Mouse (Mus musculus): ENCODE data around the gene Prr19.
"Not testable (repeated sequence)": the region's sequence is repeated elsewhere in the genome, so short reads cannot be mapped to it uniquely, and the experiment has no call there.

Prr19 gene

DNA sequence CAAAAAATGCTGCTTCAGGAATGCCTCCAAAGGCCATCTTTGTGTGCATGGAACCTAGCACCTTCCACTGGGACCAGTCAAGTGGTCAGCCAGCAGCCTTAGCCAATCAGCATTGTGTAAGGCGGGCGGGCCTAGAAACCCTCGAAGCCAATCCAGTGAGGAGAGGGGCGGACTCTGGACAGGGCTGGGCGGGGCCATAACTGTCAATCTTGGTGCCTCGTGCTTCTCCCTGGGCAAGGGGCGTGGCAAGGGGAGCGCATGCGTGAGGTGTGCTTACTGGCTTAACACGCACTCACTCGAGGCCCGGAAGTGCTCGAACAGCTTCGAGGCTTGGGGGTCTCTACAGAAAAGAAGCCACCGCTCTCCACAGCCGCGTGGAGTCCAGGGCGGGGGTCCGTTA, at the start of gene Prr19:
Gene Prr19, plus strand, starts transcription at position 349 of the 400 bp plus-strand sequence.
- DNase-seq (ENCODE audit: low spot score in 2 of 2): no peak

DNA sequence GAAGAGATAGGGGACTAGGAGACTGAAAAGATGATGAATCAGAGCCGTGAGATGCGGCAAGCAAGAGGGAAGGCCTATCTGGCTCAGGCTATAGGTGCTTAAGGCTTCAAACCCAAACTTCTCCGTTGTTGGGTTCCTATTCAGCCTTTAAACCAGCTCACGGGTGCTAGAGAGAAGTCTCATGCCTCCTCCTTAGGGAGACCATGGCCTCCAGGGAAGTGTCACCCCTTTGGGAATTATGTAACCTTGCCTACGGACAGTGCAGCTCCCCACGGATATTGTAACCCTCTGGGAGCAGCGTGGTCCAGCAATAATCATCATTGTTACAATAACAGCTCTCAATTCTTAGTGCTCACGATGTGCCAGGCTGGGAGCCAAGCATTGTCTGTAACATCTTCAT, 49.4 kb upstream of the Prr19 start:
- DNase-seq (ENCODE audit: low spot score in 2 of 2): no peak

DNA sequence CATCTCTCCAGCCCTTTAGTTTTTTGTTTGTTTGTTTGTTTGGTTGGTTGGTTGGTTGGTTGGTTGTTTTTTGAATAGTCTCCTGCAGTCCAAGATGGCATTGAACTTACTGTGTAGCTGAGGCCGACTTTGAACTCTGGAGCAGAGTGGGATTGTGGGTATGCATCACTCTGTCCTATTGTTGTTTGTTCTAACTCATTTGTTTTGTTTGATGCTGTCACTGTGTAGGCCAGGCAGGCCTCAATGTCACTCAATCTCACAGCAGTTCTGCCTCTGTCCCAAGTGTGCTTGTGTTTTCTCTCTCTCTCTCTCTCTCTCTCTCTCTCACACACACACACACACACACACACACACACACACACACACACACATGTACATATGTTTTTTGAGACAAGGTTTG, 39.3 kb upstream of the Prr19 start:
- no peak for DNase-seq (ENCODE audit: low spot score in 2 of 2)

DNA sequence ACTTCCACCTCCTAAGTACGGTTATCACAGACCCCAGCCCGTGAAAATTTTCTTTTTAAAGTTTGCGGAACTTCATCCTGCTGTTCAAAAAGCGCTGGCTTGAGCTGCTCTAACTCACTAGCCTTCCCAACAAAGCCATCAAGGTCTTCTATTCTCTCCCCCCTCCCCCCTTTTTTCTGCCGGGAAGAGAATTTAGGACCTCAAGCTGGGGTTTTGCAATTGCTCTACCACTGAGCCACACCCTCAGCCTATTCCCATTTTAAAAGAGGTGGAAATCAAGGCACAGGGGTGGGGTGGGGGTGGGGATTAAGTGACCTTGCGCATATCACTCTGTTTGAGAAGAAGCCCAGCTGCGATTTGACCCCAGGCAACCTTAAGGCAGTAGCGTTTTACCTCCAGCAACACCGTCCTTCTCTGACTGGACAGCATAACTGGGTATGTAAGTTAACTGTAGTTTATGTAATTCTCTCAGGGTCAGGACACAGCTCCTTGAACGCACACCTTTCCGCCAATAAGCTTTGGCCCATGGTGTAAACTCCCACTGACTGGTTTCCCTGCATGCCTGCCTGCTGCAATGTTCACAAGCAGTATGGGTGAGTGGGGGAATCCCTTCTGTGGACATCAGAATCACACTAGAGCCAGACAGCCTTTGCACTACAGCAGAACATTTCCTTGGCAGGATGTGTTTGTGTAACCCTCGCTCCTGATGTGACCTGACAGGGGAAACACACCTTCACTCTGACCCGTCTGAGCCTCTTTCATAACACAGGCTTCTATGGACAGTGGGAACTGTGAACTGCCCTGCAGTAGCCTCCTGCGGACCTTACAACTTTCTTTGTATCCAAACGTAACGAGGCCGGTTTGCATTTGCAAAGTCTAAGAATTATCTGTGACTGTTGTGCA, 37.0 kb upstream of the Prr19 start:
- no peak for DNase-seq (ENCODE audit: low spot score in 2 of 2)

DNA sequence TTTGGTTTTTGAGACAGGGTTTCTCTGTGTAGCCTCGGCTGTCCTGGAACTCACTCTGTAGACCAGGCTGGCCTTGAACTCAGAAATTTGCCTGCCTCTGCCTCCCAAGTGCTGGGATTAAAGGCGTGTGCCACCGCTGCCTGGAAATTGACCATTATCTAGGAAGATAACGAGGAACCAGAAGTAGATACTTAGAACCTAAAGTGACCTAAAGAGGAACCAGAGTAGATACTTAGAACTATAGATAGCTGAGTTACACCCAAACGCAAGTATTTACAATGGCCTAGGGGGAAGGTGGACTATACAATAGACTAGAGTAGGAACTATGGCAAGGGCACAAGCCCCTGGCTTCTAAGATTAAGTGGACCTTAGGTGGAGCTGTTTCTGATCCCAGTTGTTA, 35.5 kb upstream of the Prr19 start:
- not testable (repeated sequence) for DNase-seq (ENCODE audit: low spot score in 2 of 2)

DNA sequence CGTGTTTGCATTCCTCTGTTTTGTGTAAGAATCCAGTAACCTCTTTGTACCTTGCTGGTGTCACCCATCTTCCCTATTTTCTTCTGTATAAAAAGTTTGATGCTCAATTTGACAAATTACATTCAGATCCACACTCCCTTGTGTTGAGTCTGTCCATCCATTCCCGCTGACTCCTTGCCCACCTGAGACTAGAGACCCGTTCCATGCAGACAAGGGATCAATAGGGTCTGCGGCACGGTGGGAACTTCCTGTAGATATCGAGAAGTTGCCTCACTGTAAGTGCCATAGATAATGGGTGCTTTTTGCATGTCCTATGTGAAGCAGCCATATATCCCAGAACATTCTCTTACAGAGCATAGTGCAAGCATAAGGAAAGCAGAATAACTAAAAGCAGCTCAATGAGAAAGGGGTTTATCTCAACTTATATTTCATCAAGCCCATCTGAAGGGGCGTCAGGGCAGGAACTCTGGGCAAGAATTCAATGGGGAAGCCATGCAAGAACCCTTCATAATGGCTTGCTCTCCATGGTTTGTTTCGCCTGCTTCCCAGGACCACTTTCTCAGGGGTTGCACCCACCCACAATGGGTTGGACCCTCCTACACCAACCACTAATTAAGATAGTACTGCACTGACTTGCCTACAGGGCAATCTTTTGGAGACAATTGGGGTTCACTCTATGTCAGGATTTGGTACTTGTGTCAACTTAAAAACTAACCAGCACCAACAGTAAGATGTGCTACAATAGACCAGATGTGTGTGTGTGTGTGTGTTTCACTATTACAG, 34.8 kb upstream of the Prr19 start:
- no peak for DNase-seq (ENCODE audit: low spot score in 2 of 2)

DNA sequence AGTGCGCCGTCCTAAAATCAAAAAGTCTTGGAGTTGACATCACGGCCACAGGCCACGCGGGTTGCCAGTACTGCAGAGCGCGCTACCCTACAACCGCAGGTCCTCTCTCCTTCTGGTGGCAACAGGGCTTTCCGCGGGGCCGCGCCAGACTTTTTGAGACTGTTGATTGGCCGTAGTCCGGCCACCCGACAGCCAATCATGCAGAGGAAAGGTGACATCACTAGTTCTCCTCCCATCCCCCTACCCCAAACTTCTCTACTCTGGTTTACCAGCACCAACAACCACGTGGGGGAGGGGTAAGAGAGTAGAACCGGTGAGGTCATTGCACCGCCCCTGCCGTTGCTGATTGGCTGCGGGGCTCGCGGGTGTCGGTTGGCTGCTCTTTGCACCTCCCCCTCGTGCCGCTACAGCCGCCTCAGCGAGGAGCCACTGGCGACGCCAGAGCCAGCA, 33.9 kb upstream of the Prr19 start, which contains the start of gene Cic:
Gene Cic, plus strand, starts transcription at position 404 of the 450 bp plus-strand sequence.
- DNase-seq (ENCODE audit: low spot score in 2 of 2): peak; percentile 89 to 94

DNA sequence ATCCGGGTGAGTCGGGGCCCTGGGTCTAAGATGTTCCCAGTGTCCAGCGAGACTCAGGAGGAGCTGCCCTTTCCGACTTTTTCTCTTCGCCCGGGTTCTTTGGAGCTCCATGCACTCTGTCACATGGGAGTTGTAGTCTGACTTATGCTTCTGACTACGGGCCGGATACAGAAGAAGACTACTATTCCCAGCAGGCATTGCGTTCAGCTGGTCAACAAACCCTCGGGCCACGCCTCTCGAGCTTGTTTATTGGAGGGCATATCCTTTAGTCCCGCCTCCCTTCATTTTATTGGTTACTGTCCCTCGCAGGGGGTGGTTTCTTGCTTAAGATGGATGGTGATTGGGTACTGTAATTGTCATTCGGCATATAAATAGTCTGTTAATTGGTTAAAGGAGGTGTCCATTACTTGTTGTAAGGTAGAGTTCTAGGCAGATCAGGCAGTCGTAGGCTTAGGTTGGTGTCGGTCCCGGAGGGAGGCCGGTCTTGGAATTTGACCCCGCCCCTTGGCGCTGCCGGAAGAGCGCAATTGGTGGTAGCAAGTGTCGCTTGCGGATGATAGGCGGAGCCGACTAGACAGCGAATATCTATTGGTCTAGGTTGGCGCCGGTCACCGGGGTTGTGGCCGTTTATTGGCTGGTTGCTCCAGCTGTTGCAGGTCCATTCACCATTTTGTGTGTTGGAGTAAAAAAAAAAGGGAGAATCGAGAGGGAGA, 33.3 kb upstream of the Prr19 start:
- DNase-seq (ENCODE audit: low spot score in 2 of 2): peak; percentile 94 to 95

DNA sequence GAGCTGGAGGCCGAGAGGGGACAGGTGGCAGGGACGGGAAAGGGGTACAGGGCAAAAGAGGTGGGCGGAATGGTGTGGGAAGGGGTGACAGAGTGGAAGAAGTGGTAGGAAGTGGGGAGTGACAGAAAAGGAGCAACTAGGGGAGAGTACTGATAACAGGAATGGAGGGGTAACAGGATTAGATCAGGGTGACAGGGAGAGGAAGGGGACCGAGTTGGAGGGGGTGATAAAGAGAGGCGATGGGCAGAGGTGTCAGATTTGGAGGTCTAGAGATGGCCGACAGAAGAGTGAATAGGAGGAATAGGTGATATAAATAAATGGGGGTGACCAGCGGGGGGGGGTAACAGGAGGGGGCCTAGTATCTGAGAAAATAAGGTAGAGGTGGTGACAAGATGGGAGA, 32.6 kb upstream of the Prr19 start:
- DNase-seq (ENCODE audit: low spot score in 2 of 2): no peak

DNA sequence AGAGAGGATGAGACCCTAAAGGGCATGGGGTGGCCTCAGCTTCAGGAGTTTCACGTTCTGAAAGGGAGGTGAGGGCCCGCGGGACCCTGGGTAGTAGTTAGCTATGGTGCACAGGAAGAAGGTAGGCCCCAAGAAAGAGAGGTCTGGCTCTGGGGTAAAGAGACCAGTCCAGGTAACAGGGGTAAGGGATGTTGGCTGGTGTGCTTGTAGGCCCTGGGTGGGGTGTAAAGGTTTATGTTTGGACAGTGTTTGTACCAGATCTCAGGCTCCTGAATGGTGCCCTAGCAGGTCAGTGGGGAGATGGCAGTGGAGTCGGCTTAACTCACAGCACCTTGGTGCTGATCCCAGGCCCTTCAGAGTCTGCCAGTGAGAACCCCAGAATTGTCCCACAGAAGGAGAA, 32.2 kb upstream of the Prr19 start:
- DNase-seq (ENCODE audit: low spot score in 2 of 2): peak in 1 of 2 experiments; percentile 7

DNA sequence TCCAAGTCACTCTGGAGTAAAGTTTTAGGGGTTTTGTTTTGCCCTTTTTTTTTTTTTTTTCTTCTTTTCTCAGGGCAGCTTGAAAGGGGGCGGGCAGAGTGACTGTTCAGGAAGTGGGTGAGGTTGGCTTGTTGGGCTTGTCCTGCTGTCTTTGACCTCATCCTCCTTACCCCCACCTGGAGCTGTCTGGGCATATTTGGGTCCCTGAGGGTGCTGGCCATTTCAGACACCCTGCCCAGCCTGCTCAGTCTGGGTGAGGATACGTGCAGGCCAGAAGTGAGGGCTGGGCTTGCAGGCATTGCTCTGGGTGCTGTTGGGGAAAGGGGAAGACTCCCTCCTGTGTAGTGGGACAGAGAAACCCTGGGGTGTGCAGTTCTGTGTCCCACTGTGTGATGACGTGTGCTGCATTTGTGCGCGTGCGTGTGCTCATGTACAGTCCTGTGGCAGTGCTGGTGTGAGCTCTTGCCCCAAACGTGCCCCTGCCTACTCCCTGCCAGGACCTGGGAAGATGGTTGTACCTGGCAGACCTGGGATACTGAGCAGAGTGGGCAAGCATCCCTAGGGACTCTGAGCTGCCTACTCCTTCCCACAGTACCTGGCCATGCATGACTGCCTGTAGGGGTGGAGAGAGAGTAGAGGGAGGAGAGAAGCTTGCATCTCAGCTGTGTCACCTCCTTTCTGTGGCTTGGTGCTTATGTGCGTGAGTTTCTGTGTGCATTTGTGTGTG, 31.5 kb upstream of the Prr19 start:
- peak in 1 of 2 experiments; percentile 9 for DNase-seq (ENCODE audit: low spot score in 2 of 2)

DNA sequence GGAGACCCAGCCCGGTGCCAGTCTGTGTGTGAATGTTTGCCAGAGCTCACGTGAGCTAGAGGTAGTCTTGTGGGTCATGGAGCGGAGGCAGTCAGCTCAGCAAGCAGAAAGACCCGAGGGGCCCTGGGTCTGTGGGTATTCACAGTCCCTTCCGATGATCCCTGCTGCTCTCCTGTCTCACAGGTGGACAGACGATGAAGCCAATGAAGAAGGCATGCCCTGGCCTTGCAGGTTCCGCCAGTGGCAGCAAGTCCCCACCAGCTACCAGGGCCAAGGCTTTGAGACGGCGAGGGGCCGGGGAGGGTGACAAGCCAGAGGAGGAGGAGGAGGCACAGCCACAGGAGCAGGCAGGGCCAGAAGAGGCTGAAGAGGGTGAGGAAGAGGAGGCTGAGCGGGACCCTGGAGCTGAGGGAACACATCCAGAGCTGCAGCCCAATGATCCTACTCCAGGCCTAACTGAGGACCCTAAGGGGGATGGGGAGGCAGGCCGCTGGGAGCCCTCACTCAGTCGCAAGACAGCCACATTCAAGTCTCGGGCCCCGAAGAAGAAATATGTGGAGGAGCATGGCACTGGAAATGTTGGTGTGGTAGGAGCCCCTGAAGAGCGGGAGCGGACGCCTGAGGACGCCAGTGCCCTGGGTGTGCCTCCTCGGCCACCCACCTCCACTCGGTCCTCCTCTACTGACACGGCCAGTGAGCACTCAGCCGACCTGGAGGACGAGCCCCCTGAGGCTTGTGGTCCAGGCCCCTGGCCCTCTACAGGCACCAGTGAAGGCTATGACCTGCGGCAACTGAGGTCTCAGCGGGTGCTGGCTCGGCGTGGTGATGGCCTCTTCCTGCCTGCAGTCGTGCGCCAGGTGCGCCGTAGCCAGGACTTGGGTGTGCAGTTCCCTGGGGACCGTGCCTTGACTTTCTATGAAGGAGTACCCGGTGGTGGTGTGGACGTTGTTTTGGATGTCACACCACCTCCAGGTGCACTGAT, 30.3 kb upstream of the Prr19 start:
- DNase-seq (ENCODE audit: low spot score in 2 of 2): peak in 1 of 2 experiments; percentile 7

DNA sequence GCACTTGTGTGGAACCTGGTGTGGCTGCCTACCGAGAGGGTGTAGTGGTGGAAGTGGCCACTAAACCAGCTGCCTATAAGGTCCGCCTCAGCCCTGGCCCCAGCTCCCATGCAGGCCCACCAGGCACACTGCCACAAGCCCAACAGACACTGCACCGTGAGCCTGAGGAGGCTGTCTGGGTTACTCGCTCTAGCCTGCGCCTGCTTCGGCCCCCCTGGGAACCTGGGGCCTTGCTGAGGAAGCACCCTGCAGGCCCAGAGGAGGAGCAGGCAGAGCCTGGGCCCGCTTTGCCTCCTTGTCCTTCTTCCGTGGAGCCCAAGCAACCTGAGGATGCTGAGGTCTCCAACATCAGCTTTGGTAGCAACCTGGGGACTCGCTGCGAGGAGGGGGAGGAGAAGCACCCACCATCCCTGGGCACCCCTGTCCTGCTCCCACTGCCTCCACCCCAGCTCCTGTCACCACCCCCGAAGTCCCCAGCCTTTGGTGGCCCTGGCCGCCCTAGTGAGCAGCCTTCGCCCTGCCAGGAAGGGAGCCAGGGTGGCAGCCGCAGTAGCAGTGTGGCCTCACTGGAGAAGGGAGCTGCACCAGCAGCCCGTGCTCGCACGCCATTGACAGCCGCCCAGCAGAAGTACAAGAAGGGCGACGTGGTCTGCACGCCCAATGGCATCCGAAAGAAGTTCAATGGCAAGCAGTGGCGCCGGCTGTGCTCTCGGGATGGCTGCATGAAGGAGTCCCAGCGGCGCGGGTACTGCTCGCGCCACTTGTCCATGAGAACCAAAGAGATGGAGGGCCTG, 29.4 kb upstream of the Prr19 start:
- DNase-seq (ENCODE audit: low spot score in 2 of 2): no peak

DNA sequence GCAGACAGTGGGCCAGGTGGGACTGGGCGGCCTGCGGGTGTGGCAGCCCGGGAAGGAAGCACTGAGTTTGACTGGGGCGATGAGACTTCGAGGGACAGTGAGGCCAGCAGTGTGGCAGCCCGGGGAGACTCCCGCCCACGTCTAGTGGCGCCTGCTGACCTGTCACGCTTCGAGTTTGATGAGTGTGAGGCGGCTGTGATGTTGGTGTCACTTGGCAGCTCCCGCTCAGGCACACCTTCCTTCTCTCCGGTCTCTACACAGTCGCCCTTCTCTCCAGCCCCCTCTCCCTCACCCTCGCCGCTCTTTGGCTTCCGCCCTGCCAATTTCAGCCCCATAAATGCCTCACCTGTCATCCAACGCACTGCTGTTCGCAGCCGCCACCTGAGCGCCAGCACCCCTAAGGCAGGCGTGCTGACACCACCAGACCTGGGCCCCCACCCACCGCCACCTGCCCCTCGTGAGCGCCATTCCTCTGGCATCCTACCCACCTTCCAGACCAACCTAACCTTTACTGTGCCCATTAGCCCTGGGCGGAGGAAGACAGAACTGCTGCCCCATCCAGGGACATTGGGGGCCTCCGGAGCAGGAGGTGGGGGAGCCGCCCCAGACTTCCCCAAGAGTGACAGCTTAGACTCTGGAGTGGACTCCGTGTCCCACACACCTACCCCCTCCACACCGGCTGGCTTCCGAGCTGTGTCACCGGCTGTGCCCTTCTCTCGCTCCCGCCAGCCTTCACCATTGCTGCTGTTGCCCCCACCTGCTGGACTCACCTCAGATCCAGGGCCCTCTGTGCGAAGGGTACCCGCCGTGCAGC, 28.6 kb upstream of the Prr19 start:
- DNase-seq (ENCODE audit: low spot score in 2 of 2): peak in 1 of 2 experiments; percentile 3

DNA sequence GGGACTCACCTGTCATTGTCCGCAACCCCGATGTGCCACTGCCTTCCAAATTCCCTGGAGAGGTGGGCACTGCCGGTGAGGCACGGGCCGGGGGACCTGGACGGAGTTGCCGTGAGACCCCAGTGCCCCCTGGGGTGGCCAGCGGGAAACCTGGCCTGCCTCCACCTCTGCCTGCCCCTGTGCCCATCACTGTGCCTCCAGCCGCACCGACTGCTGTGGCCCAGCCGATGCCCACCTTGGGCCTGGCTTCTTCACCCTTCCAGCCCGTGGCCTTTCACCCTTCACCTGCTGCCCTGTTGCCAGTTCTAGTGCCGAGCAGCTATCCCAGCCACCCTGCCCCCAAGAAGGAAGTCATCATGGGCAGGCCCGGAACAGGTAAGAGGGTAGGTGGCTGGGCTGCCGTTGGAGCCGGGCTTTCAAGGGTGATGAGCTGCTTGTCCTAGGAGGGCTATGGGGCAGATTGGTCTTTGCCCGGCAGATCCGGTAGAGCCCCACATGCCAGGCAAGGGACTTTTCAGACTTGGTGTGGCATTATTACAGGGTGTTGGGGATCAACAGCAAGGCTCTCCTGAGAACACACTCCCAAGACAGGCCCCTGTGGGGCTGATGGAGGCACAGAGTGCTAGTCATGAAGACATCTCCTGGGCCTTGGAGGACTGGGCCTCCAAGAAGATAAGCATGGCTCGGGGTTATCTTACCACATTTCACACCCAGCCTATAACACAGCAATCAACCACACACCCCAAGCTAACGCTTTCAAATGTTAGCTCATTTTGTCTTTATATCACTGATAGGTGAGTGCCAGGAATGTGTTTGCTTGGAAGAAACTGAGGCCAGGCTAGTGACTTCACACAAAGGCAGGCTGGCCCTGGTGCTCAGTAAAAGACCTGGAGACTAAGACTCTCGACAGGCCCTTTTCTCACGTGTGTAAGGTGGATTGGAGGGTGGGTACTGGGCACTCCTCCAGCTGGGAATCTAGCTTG, 27.7 kb upstream of the Prr19 start:
- DNase-seq (ENCODE audit: low spot score in 2 of 2): peak in 1 of 2 experiments; percentile 3

DNA sequence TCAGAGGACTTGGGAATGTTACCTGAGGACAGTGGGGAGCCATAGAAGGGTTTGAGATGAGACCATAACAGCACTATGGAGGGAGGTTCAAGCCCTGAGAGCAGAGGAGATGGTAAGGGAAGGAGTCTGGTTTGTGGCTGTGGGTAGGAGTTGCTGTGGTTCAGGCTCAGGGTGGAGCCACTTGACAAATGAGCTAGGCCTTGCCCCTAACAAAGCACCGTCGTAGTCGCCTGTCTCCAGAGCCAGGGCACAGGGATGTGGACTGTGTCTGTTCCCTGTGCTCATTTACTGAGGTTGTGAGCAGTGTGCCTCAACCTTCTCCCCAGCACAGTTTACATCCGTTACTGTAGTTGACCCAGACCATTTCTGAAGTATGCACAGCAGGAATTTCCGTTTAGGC, 26.6 kb upstream of the Prr19 start:
- DNase-seq (ENCODE audit: low spot score in 2 of 2): peak in 1 of 2 experiments; percentile 10

DNA sequence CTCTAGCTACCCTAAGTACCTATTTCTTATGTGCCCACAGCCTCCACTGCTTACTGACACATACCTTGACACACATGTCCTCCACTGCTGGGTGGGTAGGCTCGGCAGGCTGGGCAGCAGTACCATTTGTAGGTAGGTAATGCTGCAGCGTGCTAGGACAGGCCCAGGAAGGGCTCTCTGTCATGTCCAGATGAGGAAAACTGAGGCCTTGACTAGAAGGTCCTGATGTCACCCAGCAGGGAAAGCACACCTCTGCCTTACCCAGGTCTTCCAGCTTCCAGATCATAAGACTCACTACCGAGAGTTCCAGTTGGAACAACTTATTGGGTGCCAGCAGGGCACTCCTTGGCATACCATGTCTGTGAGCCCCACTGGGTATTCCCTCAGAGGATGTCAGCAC, 26.2 kb upstream of the Prr19 start:
- no peak for DNase-seq (ENCODE audit: low spot score in 2 of 2)
